Mouse (Mus musculus) adrenal gland, postnatal 36 days (tissue): ENCODE measurements around the gene Tbc1d9b. TPM values are rescaled to one million over a fixed set of nuclear protein-coding genes. Genes with fewer than 3 reads are reported as not detected.
"Not testable (repeated sequence)": the region's sequence is repeated elsewhere in the genome, so short reads cannot be mapped to it uniquely, and the experiment has no call there.

Source experiments
- DNase-seq, 2 experiments: peaks; one replicate each; pipeline ENCODE4 v3.0.0; 2021; ENCODE audit warnings: mixed read lengths in 1 of 2
- total RNA-seq, 2 experiments: library from RNA; stranded (reverse); gene quantifications; 2 replicates each; pipeline ENCODE4 v1.2.3; 2021

The Tbc1d9b gene
- total RNA-seq, 2 experiments from 2014 or later: 121 to 155 TPM

DNA sequence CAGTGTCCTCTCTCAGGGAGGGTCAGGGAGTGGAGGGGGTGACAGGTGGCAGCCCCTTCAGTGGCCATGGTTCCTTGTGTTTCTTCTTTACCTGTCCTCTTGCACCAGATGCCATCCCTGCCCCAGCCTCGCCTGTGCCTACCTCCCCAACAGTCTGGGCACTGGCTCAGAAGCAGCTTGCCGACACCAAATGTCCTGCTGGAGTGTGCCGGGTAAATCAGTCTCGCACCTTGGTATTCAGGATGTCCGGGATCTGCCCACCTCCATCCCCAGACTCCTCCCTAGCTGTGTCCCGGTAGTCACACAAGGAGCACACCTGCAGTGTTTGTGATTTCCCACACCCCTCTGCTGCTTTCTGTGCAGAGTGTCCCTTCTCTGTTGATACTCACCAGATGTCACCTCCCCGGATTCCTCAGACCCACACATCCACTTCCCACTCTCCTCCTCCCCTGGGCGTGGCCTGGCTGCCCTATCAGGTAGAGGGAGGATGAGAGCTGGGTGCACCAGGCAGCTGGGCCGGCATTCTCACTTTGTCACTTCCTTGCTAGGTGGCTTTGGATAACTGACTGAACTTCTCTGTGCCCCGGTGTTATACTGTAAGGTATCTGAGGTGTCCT, 7.1 kb downstream of the Tbc1d9b start:
- no peak for DNase-seq

DNA sequence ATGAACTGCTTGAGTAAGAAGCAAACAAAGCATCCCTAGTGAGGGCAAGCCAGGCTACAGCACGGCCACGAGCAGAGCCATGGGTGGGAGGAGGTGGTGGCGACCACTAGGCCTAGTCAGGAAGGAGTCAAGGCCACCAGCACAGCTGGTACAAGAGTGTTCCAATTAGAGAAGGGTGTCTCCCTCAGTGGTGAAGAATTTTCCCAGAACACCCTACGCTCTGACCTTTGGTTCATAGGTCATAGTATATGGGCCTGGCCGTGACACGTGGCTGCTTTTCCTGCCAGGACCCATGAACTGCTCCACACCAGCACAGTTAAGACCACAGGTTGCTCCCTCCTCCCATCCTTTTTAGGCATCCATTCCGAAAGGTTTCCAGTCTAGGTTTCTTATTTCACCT, 8.4 kb downstream of the Tbc1d9b start:
- no peak for DNase-seq

DNA sequence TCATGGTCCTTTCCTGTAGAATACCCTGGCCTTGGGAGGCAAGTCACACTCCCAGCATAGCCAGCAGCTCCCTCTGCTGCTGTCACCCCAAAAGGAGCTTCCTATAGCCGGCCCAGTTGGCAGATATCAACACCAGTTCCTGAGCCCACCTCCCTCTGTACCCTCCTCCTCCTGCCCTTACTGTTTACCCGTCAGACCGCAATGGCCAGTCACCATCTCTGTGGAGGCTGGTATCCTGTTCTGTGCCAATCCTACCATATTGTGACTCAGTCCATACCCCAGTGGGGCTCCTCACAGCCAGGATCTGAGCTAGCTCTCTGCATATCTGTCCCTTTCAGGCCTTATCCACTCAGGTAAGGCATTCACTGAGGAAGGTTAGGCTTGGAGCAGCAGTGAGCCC, 14.3 kb downstream of the Tbc1d9b start:
- no peak for DNase-seq

DNA sequence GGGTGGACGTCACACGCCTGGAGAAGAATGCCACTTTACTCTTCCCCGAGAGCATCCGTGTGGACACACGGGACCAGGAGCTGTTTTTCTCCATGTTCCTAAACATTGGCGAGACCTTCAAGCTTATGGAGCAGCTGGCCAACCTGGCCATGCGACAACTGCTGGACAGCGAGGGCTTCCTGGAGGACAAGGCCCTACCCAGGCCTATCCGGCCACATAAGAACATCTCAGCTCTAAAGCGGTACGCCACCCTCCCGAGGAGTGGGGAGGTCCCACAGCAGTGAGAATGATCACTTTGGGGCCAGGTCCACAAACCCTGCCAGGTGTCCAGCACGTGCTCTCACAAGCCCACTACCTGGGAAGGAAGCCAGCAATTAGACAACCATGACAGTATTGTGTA, 14.9 kb downstream of the Tbc1d9b start:
- DNase-seq: no peak

DNA sequence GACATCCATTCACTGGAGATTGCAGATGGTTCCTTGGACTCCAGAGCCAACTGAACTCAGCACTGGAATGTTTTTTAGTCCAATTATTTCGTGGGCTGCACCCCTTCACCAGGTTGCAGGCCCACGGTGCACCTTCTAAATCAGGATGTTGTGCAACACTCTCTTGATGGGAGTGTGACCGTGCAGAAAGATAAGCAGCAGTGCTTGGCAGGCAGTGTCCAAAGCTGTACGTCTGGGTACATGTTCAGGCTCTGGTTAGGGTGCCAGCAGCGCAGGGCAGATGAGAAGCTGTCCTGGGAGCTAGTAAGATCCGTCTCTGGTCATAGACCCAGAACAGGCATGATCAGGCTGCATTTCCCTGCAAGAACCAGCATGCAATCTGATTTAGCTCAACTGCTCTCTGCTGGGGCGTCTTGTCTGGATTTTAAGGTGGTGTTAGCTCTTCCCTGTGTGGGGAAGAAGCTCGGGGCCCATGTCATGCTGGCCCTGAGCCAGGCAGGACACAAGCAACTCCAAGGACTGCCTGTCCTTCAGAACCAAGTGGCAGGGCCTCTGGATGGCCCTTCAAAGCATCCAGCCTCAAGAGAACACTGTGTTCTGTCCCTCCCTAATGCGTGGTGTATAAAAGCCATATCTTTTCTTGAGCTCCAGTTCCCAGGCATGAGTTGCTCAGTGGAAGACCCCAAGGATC, 16.2 kb downstream of the Tbc1d9b start:
- peak; percentile 77 to 83 for DNase-seq

DNA sequence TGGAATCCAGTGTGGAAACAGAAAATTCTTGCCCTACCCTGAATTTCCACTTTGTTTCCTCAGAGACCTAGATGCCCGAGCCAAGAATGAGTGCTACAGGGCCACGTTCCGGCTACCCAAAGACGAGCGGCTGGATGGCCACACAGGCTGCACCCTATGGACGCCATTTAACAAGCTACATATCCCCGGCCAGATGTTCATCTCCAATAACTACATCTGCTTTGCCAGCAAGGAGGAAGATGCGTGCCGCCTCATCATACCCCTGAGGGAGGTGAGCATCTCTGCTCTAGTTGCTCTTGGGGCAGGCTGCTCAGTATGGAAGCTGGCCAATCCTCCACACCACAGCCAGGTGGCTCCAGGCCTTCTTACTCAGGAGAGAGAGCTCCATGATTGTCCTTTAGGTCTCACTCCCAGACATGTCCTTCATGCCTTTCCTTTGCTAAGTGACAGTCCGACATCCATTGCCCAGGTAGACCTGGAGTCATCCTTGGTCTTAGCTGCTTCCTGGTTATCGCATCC, 16.8 kb downstream of the Tbc1d9b start:
- DNase-seq: no peak

DNA sequence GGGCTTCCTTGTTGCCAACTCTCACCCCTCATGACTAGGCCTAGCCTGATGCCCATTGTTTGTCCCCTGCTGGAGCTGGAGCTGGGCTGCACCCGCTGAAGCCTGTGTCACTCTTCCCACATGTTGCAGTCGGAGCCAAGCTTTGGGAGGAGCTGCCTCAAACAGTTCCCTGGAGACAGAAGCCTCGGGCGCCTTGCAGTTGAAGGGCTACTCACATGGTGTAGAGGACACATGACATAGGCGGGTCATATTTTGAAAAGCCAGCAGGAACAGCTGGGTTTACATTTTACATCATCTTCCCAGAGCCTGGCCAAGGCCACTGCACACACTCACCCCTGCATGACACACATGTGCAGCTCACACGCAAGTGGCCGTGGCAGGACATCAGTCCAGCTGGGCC, 18.0 kb downstream of the Tbc1d9b start:
- DNase-seq: peak; percentile 37 to 47

DNA sequence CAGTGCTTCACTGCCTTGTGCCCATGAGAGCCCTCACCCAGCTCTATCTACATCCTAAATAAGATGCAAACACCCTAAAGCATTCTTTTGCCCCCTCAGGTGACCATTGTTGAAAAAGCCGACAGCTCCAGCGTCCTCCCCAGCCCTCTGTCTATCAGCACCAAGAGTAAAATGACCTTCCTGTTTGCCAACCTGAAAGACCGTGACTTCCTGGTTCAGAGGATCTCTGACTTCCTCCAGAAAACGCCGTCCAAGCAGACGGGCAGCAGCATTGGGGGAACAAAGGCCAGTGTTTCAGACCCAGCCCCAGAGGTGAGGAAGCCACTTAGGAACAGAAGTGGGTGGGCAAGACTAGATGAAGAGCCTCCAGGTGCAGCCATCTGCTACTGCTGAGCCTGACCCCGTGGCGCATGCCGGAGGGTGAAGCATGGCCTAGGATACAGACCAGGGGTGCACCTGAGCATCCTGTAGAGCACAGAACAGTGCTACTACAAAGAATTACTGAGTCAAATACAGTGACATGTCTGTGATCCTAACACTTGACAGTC, 18.5 kb downstream of the Tbc1d9b start:
- no peak for DNase-seq

DNA sequence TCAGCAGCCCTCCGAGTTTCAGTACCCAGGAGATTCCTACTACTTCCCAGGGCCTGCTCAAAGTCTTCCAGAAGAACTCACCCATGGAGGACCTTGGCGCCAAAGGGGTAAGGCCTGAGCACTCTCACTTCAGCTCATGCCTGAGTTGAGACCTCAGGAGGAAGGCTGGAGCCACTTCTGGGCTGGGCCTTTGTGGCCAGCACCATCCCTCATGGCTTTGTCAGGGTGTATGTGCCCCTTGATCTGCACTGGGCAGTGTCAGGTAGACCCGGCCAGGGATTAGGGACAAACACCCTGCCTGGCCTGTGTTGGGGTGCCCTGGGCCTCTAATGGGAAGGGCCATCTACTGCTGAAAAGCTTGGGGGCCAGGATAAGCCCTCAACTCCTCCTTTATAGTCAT, 20.2 kb downstream of the Tbc1d9b start:
- DNase-seq: no peak

DNA sequence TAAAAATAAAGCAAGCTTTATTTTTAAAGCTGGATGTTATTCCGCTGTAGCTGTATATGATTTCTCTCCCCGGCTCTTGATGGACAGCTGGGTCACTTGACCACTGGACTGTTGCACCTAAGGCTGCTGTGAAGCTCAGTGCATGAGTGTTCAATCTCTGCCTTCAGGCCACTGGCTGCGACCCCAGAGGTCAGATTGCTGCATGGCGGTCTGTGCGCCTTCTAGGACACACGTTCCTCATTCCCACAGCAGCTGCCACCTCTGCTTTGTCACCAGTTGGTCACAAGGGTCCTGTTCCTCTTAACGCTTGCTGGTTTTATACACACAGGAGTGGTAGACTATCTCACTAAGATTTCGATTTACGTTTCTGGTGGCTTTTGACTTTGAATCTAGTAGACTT, 23.0 kb downstream of the Tbc1d9b start:
- DNase-seq: no peak

DNA sequence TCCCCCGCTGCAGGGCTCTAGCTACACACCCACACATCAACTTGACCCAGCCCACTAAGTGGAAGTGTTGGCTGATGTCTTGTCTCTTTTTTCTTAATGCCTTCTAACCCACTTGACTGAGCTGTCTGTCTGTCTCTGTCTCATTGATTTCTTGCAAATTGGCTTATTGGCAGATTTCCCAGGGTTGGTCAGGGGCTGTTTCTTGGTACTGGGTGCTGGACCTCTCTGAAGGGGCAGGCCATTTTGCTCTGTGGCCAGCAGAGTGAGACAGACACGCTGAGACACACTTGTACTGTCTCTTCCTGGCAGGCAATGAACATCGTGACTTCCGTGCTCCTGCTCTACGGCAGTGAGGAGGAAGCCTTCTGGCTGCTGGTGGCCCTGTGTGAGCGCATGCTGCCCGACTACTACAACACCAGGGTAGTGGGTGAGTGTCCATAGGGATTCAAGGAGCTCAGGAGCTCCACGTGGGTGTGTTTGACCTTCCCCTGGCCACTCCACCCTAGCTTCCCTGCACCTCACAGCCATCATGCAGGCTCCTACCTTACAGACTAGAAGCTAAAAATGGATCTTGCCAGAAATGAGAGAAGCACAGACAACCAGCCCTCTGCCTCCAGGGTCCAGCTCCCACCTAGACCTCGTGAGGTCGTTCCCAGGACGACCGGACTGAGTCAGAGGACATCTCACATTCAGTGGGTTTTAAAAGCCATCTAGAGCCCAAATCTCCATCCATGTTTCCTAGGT, 23.8 kb downstream of the Tbc1d9b start:
- no peak for DNase-seq

DNA sequence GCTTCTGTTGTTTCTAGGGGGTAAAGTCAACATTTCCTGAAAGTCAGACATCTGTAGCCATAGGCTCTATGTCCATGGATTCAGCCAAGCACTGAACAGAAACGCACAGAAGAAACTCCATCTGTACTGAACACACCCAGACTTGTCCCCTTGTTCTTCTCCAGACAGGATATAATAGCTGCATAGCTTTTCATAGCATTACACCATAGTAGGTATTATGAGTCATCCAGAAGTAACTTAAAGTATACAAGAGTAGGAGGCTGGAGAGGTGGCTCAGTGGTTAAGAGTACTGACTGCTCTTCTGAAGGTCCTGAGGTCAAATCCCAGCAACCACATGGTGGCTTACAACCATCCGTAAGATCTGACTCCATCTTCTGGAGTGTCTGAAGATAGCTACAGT, 24.6 kb downstream of the Tbc1d9b start:
- no peak for DNase-seq

DNA sequence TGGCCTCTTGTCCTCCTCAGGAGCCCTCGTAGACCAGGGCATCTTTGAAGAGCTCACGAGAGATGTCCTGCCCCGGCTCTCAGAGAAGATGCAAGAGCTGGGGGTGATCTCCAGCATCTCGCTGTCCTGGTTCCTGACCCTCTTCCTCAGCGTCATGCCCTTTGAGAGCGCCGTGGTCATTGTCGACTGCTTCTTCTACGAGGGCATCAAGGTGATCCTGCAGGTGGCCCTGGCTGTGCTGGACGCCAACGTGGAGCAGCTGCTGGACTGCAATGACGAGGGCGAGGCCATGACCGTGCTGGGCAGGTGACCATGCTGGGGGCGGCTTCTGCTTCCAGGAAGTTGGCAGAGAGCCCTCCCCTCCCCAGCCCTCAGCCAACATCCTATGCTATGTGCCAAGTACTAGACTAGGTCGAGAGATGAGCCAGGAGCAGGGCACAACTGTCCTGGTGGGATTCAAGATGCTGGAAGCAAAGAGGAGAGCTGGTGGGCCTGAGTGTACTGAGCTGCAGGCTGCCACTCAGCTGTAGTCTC, 25.6 kb downstream of the Tbc1d9b start:
- DNase-seq: no peak

DNA sequence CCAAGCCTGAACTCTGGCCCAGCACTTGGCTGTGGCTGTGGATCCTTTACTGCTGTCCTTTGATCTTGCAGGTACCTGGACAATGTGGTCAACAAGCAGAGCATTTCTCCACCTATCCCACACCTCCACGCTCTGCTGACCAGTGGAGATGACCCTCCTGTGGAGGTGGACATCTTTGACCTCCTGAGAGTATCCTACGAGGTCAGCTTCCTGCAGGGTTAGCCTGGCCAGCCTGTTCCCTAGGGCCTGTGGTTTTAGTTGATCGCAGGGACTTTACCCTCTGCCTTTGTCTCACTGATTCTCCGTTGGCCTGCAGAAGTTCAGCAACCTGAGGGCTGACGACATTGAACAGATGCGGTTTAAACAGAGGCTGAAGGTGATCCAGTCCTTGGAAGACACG, 27.1 kb downstream of the Tbc1d9b start:
- no peak for DNase-seq

DNA sequence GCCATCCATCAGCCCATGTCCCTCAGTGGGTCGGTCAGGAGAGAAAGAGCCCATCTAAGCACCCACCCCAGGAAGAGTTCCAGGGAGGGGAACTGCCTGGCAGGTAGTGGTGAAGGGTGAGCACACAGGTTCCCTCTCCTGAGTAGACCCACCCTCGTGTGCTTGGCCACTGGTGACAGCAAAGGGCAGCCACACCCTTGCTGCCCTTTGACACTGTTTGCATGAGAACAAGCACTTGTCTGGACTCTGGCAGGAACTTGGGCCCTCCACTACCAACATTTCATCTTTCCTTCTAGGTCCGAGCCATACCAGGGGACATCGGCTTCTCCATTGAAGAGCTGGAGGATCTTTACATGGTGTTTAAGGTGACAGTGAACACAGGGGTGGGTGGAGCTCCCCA, 28.2 kb downstream of the Tbc1d9b start:
- no peak for DNase-seq

DNA sequence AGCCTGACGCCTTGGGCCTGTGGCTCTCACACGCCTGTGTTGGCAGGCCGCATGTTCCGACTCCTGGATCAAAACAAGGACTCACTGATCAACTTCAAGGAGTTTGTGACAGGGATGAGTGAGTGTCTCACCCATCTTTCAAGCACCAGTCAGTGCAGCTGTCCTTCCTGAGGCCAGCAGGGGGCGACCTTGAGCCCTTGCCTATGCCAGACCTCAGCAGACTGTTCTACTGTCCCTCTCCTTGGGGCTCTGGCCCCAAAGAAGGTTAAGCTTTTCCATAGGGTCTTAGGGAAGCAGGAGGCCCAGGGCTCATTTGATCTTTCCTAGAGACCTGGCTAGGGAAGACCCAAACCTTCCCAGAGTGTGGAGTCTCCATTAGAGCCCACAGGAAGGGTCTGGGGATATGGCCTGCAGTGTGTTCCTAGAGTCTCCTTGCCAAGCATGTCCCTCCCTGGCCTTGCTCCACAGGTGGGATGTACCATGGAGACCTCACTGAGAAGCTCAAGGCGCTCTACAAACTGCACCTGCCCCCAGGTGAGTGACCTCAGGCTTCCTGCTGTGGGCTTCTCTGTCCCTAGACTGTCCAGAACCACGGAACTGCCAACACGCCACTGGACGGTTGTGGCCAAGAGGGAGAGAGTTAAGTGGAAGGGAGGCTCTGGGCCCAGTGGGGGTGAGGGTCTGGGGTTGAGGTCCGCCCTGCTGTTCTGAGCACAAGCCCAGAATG, 30.5 kb downstream of the Tbc1d9b start:
- DNase-seq: peak; percentile 74 to 85

DNA sequence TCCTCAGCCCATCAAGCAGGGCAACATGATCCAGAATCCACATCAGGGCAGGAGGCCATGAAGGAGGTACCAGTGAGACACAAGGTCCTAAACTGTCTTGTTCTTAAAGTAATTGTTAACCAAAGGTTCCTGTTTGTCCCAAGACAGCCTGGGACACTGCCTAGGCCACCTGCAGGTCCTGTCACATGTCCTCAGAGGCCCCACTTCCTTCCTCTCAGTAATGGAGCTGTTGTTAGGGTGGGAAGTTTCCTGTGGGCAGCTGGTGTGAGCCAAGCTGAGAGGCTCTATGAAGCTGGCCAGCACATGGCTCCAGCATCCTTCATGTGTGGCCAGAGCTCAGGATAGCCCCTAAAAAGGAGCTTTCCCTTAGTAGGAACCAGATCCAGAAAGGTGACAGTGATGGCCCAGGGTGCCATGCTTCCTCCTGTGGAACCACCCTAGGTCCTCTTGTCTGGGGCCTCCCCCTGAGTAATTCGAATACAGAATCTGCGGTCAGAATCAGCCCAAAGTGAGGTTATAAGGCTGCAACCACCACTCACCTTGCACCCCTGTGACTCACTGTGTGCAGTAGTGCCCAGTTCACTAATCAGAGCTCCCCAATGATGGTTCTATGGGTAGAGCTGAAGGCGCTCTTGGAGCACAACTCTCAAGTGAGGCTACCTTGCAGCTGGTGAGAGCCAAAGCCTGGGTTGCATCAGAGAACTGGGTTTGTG, 31.3 kb downstream of the Tbc1d9b start:
- DNase-seq: no peak

DNA sequence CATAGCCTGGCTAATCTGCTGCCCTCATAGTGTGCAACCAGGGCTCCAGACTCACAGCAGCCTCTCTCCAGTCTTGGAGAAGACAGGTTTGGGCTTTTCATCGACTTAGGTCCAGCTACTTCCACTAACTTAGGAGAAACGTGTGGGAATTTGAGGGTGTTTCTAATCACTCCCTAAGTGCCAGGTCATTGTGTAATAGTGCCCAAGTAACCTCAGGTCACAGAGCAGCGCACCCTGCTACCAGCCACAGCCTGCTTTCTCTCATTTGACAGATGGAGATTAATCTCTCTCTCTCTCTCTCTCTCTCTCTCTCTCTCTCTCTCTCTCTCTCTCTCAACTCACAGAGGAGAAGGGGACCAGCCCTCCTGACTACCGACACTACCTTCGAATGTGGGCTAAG, 37.2 kb downstream of the Tbc1d9b start:
- DNase-seq: no peak

DNA sequence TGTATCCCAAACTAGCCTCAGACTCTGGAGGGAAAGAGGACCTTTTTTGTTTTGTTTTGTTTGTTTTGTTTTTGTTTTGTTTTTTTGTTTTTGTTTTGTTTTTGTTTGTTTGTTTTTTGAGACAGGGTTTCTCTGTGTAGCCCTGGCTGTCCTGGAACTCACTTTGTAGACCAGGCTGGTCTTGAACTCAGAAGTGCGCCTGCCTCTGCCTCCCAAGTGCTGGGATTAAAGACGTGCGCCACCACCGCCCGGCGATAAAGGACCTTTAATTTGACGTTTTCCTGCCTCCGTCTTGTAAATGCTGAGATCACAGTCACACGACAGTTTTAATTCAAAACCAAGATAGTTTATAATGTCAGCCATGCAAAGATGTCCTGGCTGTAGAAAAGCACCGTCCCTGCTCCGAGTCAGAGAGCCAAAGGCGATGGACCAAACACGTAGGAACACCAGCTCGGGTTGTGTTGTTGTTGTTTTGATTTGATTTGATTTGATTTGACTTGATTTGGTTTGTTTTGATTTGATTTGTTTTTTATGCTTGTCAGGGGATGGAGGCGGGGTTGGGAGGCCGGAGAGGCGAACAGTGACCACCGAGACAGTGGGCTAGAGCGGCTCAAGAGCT, 43.0 kb downstream of the Tbc1d9b start, which contains the start of gene Mrnip:
Gene Mrnip (plus strand): TSS at position 334 of the 619 bp plus-strand sequence.
- not testable (repeated sequence) for DNase-seq

DNA sequence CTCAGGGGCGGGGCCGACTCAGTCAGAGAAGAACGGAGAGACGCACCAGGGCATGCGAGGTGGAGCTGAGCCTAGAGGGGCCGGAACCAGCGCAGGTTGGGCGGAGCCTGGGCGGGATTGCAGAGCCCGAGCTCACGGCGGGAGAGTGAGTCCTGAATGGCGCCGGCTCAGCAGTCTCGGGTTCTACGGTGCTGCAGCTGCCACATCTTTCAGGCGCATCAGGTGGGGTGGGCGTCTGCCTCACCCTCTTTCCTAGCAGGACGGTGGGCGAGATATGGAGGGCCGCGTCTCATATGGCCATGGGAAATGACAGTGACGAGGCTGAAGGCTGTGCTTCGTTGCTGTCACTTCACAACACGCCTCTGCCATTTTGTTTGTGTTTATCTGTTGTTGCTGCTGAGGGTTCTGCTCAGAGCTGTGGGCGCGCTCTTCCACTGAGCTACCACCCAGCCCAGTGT, 43.6 kb downstream of the Tbc1d9b start:
- DNase-seq: peak; percentile 99 to 100

DNA sequence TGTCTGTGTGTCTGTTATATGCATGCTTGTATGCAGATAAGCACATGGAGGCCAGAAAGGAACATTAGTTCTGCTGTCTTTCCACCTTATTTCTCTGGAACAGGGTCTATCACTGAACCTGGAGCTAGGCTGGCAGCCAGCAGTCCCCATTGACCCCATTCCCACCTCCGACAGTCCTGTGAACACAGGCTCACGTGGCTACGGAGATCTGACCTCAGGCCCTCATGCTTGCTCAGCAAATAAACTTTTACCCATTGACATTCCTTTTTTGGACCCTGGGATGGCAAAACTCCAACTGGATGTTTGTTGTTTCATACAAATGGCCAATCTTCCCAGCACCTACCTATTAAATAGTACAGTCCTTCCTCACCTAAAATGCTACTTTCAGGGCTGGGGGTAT, 45.2 kb downstream of the Tbc1d9b start:
- no peak for DNase-seq
